Mouse (Mus musculus): ENCODE data around the gene Slc39a11. TPM values are rescaled to one million over a fixed set of nuclear protein-coding genes. Genes with fewer than 3 reads are reported as not detected.

Gene Slc39a11
- polyA plus RNA-seq, 1 experiment = 32.4 TPM

DNA sequence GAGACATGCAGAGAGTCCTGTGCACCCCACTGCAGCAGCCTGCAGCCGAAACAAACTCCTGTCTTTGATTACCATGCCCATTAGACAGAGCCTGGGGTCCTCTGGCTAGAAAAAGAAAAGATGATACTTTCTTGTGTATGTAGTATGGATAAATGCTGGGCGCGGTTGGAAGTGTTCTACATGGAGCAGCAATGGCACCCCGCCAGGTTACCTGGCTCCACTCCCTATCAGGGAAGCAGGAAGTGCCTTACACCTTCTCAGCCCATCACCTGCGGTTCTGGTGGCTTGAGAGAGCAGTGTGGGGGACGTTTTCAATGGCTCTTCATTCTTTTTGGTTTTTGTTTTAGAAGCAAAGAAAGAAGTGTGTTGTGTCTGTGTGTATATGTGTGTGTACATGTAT is 391.9 kb downstream of the Slc39a11 start:
- Histone ChIP-seq H3K4me3 (ENCODE audit: low read depth, low read length) (no peak overlapping the region), H3K4me1 (ENCODE audit: control insufficient read depth, insufficient read depth, insufficient read length, low read length) (peaks cover 25% of the 10 kb centered on the region), H3K27ac (ENCODE audit: insufficient read depth, low read depth, low read length) (no peak overlapping the region), H3K36me3 (ENCODE audit: control insufficient read depth, insufficient read depth, low read length) (no peaks in the 10 kb centered on the region), H3K27me3 (ENCODE audit: control insufficient read depth, insufficient read depth, low read length) (no peaks in the 10 kb centered on the region)
- TF ChIP-seq POLR2A (IDR thresholded peaks at IDR 0.05; ENCODE audit: low read depth, low read length) = no peak
- no peak for TF ChIP-seq CTCF (IDR thresholded peaks at IDR 0.05; ENCODE audit: extremely low read depth, insufficient read length, insufficient replicate concordance, low read depth, low read length)
- 26% methylated on average over 6 of the region's 6 CpGs for WGBS

DNA sequence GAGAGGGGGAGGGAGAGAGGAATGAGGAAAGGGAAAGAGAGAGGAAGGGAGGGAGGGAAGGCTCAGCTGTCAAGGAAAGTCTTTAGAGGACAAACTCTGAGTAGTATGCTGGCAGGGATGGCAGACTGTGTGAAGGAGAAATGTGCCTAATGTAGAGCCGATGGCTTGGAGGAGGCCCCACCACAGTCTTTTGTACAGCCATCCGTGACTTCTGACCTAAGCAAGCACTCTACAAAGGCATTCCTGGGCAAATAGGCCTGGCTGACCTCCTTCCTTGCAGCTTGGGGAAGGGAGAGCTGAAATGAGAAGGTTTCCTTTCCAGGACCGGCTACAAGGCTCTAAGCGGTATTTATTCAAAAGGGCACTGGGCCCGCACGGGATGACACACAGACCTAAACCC is 395.2 kb downstream of the Slc39a11 start:
- Histone ChIP-seq H3K4me3 (ENCODE audit: low read depth, low read length) (no peak overlapping the region), H3K4me1 (ENCODE audit: control insufficient read depth, insufficient read depth, insufficient read length, low read length) (peaks cover 21% of the 10 kb centered on the region; the same call in 1 of the 2 replicates), H3K27me3 (ENCODE audit: control insufficient read depth, insufficient read depth, low read length) (no peaks in the 10 kb centered on the region), H3K27ac (ENCODE audit: insufficient read depth, low read depth, low read length) (no peak overlapping the region), H3K36me3 (ENCODE audit: control insufficient read depth, insufficient read depth, low read length) (no peaks in the 10 kb centered on the region)
- TF ChIP-seq CTCF (IDR thresholded peaks at IDR 0.05; ENCODE audit: extremely low read depth, insufficient read length, insufficient replicate concordance, low read depth, low read length) (no peak), POLR2A (IDR thresholded peaks at IDR 0.05; ENCODE audit: low read depth, low read length) (no peak)
- WGBS = 86% methylated on average over 6 of the region's 6 CpGs

DNA sequence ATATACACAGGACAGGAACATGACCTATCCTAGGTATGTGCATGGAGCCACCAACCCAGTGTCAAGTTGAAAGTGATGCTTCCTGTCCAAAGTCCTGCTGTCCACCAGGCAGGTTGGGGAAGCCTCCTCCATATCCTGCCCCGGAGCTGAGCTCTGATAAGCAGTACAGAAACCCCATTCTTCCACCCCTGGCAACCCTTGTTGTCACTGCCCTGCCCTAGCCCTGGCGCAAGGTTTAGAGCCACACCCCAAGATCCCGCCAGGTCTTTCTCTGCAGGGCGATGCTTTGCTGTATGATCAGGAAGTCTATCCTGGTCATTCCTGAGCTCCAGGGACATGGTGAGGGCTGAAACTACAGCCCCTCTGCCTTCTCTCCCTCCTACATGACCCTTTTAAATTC is 396.7 kb downstream of the Slc39a11 start:
- no peak for TF ChIP-seq CTCF (IDR thresholded peaks at IDR 0.05; ENCODE audit: extremely low read depth, insufficient read length, insufficient replicate concordance, low read depth, low read length)
- TF ChIP-seq POLR2A (IDR thresholded peaks at IDR 0.05; ENCODE audit: low read depth, low read length) = no peak
- WGBS = 46% methylated on average over 4 of the region's 4 CpGs
- Histone ChIP-seq H3K27me3 (ENCODE audit: control insufficient read depth, insufficient read depth, low read length) (no peaks in the 10 kb centered on the region), H3K4me3 (ENCODE audit: low read depth, low read length) (no peak overlapping the region), H3K27ac (ENCODE audit: insufficient read depth, low read depth, low read length) (no peak overlapping the region), H3K36me3 (ENCODE audit: control insufficient read depth, insufficient read depth, low read length) (no peaks in the 10 kb centered on the region), H3K4me1 (ENCODE audit: control insufficient read depth, insufficient read depth, insufficient read length, low read length) (peaks cover 14% of the 10 kb centered on the region; the same call in 1 of the 2 replicates)

DNA sequence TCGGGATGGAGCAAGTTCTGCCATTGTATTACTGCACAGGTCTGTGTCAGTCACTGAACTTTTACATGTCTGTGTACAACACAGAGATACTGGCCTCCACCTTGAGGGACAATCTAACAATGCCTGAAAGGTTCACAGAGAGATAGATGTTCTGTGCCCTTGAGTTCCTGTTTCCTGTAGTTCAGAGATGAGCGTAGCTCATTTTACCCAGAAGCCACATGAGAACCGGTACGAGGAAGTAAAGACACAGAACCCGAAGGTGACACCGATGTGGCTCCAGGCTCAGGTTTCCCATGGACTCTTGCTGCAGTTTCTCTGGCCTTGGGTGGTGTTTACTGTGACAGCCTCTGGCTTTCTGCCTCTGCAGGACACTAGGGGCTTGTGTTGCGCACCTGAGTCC is 398.7 kb downstream of the Slc39a11 start:
- Histone ChIP-seq H3K36me3 (ENCODE audit: control insufficient read depth, insufficient read depth, low read length) (no peaks in the 10 kb centered on the region), H3K27me3 (ENCODE audit: control insufficient read depth, insufficient read depth, low read length) (no peaks in the 10 kb centered on the region), H3K4me3 (ENCODE audit: low read depth, low read length) (no peak overlapping the region), H3K27ac (ENCODE audit: insufficient read depth, low read depth, low read length) (no peak overlapping the region), H3K4me1 (ENCODE audit: control insufficient read depth, insufficient read depth, insufficient read length, low read length) (peaks cover 8% of the 10 kb centered on the region; the same call in 1 of the 2 replicates)
- TF ChIP-seq POLR2A (IDR thresholded peaks at IDR 0.05; ENCODE audit: low read depth, low read length) (no peak), CTCF (IDR thresholded peaks at IDR 0.05; ENCODE audit: extremely low read depth, insufficient read length, insufficient replicate concordance, low read depth, low read length) (no peak)
- 79% methylated on average over 7 of the region's 7 CpGs for WGBS

DNA sequence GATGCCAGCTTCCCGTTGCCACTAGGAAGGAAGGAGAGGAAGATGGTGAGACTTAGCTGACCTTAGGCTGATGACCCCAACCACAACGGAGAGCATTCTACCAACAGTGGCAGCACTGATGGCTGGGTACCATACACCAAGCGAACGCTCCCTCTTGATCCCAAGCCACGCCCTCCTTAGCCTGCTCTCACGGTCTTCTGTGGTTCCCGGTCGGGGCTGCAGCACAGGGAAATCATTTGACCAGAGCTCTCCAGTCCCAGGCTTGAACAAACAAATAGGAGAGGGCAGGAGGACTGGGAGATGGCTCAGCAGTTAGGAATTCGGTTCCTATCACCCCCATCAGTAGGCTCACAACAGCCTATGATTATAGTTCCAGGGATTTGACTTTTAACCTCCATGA is 403.4 kb downstream of the Slc39a11 start:
- Histone ChIP-seq H3K4me1 (ENCODE audit: control insufficient read depth, insufficient read depth, insufficient read length, low read length) (no peaks in the 10 kb centered on the region), H3K36me3 (ENCODE audit: control insufficient read depth, insufficient read depth, low read length) (peaks cover 1% of the 10 kb centered on the region; the same call in 1 of the 2 replicates), H3K27me3 (ENCODE audit: control insufficient read depth, insufficient read depth, low read length) (no peaks in the 10 kb centered on the region), H3K27ac (ENCODE audit: insufficient read depth, low read depth, low read length) (no peak overlapping the region), H3K4me3 (ENCODE audit: low read depth, low read length) (no peak overlapping the region)
- TF ChIP-seq CTCF (IDR thresholded peaks at IDR 0.05; ENCODE audit: extremely low read depth, insufficient read length, insufficient replicate concordance, low read depth, low read length) (no peak), POLR2A (IDR thresholded peaks at IDR 0.05; ENCODE audit: low read depth, low read length) (no peak)
- 52% methylated on average over 9 of the region's 9 CpGs for WGBS

DNA sequence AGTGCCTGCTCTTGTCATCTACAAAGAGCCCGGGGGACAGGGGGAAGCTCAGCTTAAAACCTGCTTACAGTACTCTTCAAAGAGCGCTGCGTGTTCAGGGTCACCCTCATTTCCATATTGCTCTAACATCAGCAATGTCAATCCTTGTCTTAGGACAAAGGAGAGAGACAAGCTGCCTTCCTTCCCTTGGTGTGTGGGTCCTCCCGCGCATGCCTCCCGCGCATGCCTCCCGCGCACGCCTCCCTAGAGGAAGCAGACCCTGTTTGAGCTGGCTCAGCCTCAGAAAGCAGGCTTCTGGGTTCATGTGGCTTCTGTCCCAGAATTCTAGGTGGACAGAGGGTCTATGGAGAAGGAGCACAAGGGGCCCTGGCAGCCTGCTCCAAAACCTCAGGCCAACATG is 404.2 kb downstream of the Slc39a11 start:
- no peak overlapping the region for H3K27ac ChIP-seq (ENCODE audit: insufficient read depth, low read depth, low read length)
- H3K4me3 ChIP-seq (ENCODE audit: low read depth, low read length) = no peak overlapping the region
- peaks cover 1% of the 10 kb centered on the region; the same call in 1 of the 2 replicates for H3K36me3 ChIP-seq (ENCODE audit: control insufficient read depth, insufficient read depth, low read length)

DNA sequence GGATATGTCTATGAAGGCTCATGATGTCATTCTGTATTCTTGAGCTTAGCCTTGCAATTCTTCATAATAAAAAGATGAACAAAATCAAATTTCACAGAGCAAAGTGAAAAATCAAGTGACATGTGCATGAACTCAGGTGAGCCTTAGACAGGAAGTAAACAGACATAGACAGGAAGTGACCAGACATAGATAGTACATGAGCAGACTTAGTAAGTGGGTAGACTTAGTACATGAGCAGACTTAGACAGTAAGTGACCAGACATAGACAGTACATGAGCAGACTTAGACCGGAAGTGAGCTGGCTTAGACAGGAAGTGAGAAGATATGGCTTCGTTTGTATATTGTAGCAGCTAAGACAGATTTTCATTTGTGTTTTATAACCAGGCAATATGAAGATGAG is 415.4 kb downstream of the Slc39a11 start:
- H3K27ac ChIP-seq (ENCODE audit: insufficient read depth, low read depth, low read length) = no peak overlapping the region
- peaks cover 3% of the 10 kb centered on the region; the same call in 1 of the 2 replicates for H3K4me1 ChIP-seq (ENCODE audit: control insufficient read depth, insufficient read depth, insufficient read length, low read length)
- H3K36me3 ChIP-seq (ENCODE audit: control insufficient read depth, insufficient read depth, low read length) = no peaks in the 10 kb centered on the region
- H3K27me3 ChIP-seq (ENCODE audit: control insufficient read depth, insufficient read depth, low read length) = no peaks in the 10 kb centered on the region
- no peak overlapping the region for H3K4me3 ChIP-seq (ENCODE audit: low read depth, low read length)
- TF ChIP-seq POLR2A (IDR thresholded peaks at IDR 0.05; ENCODE audit: low read depth, low read length) = no peak
- TF ChIP-seq CTCF (IDR thresholded peaks at IDR 0.05; ENCODE audit: extremely low read depth, insufficient read length, insufficient replicate concordance, low read depth, low read length) = no peak
- WGBS = 71% methylated on average over 2 of the region's 2 CpGs

More for the DNA sequence above, 404.2 kb downstream of the Slc39a11 start:
- WGBS = 91% methylated on average over 10 of the region's 10 CpGs
- Histone ChIP-seq H3K27me3 (ENCODE audit: control insufficient read depth, insufficient read depth, low read length) (no peaks in the 10 kb centered on the region), H3K4me1 (ENCODE audit: control insufficient read depth, insufficient read depth, insufficient read length, low read length) (no peaks in the 10 kb centered on the region)
- no peak for TF ChIP-seq POLR2A (IDR thresholded peaks at IDR 0.05; ENCODE audit: low read depth, low read length)

DNA sequence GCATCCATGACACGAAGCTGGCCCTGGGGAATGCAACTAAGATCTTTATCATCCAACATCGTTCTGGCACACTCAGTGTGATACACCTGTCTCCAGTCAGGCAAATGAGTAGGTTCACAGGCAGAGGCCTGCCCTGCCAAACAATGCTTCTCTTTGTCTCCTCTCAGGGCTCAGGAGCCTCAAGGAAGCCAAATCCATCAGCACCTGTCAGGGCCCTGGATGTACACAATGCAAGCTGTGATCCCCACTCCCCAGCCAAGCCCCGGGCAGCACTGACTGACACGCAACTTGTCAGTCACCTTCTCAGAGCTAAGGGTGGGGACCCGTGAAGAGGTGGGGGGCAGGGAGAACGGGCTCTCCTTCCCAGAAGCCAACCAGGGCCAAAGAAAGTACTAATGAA is 417.8 kb downstream of the Slc39a11 start:
- H3K36me3 ChIP-seq (ENCODE audit: control insufficient read depth, insufficient read depth, low read length) = no peaks in the 10 kb centered on the region
- H3K4me3 ChIP-seq (ENCODE audit: low read depth, low read length) = no peak overlapping the region
- WGBS = 24% methylated on average over 6 of the region's 6 CpGs
- H3K4me1 ChIP-seq (ENCODE audit: control insufficient read depth, insufficient read depth, insufficient read length, low read length) = peaks cover 3% of the 10 kb centered on the region; the same call in 1 of the 2 replicates
- TF ChIP-seq POLR2A (IDR thresholded peaks at IDR 0.05; ENCODE audit: low read depth, low read length) = no peak
- H3K27me3 ChIP-seq (ENCODE audit: control insufficient read depth, insufficient read depth, low read length) = no peaks in the 10 kb centered on the region
- H3K27ac ChIP-seq (ENCODE audit: insufficient read depth, low read depth, low read length) = no peak overlapping the region

All from small intestine, adult 2 months (tissue).